Mouse (Mus musculus) heart, embryonic 11.5 days (tissue): ENCODE data around the gene Henmt1. TPM values are rescaled to one million over a fixed set of nuclear protein-coding genes. Genes with fewer than 3 reads are reported as not detected.
A peak's percentile ranks its signal among the peaks of the same experiment; 100 is the strongest.

Experiments
- ATAC-seq: fragments of 200-750 bp; cut with Nextera tagmentation; replicated peaks from 2 replicates; pipeline ENCODE4 v1.8.0; 2017; ENCODE audit warnings: moderate library complexity; ENCODE audit not compliant: insufficient number of reproducible peaks, low FRiP score, low TSS enrichment
- H3K27ac ChIP-seq: fragments of 300-500 bp; sonication (generic); 2 replicates; pipeline ENCODE4 v1.5.1; 2014; ENCODE audit warnings: mild to moderate bottlenecking, low read depth, low read length
- H3K27me3 ChIP-seq: fragments of 300-500 bp; sonication (generic); 2 replicates; pipeline ENCODE4 v1.6.1; 2014; ENCODE audit warnings: mild to moderate bottlenecking, low read length, mixed read lengths; ENCODE audit not compliant: control insufficient read depth, insufficient read depth
- H3K36me3 ChIP-seq: fragments of 300-500 bp; sonication (generic); 2 replicates; pipeline ENCODE4 v1.6.1; 2014; ENCODE audit warnings: mild to moderate bottlenecking, low read length, moderate library complexity, mixed read lengths; ENCODE audit not compliant: control insufficient read depth, insufficient read depth
- H3K4me1 ChIP-seq: fragments of 300-500 bp; sonication (generic); 2 replicates; pipeline ENCODE4 v1.6.1; 2014; ENCODE audit warnings: low read length; ENCODE audit not compliant: control insufficient read depth, insufficient read depth
- H3K4me2 ChIP-seq: fragments of 300-500 bp; sonication (generic); 2 replicates; pipeline ENCODE4 v1.6.1; 2014; ENCODE audit warnings: mild to moderate bottlenecking, moderate library complexity
- H3K4me3 ChIP-seq: fragments of 300-500 bp; sonication (generic); 2 replicates; pipeline ENCODE4 v1.5.1; 2014; ENCODE audit warnings: low read depth, low read length
- H3K9ac ChIP-seq: fragments of 300-500 bp; sonication (generic); 2 replicates; pipeline ENCODE4 v1.6.1; 2014; ENCODE audit warnings: mild to moderate bottlenecking, low read depth, low read length, moderate library complexity
- H3K9me3 ChIP-seq: fragments of 300-500 bp; sonication (generic); replicated peaks from 2 replicates; pipeline ENCODE4 v1.6.1; 2016; ENCODE audit warnings: low read length; ENCODE audit not compliant: control insufficient read depth
- WGBS: fragments of 180-500 bp; shearing (Covaris S2); extraction: QIAGEN DNeasy Blood & Tissue Kit; methylation state at CpG from one replicate; pipeline ENCODE4 v1.1.7; 2014; ENCODE audit not compliant: insufficient replicate concordance; 5-methylcytosine and 5-hydroxymethylcytosine counted together
- polyA plus RNA-seq: library from polyadenylated mRNA; unstranded; fragments of >200 nt; fragmentation: Nextera tagmentation; extraction: Ambion mirVana; gene quantifications from 2 replicates; pipeline ENCODE4 v1.2.1, GENCODE M21; 2014

Gene Henmt1
- polyA plus RNA-seq, 1 experiment from 2014 or later, result 0.16 TPM

DNA sequence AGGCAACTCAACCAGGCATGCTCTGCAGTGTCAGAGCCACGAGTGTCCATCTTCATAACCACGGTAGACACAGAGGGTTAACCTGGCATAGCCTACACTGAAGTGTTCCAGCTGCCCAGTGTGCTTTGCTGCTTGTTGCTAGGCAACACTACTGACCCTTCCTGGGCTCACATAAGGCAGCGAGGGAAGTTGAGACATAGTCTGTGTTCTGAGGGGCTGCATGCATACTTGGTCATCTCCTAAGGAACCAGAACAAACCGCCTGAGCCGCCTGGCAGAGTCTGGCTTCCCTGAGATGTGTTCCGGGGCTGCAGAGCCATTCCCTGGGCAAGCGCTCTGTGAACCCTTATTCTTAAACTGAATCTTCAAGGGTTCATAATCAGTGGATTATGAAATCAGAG, 21.6 kb downstream of the Henmt1 start:
- no peak overlapping the region for H3K27ac ChIP-seq
- 0 out of 2 replicates have a peak overlapping the region, but pooled peaks have one; percentile 3 for H3K9ac ChIP-seq
- H3K9me3 ChIP-seq, result no peaks in the 10 kb centered on the region
- WGBS, result 53% methylated on average over 7 of the region's 7 CpGs
- no peak for ATAC-seq
- H3K36me3 ChIP-seq, result no peaks in the 10 kb centered on the region
- H3K4me1 ChIP-seq, result no peaks in the 10 kb centered on the region; the same call in 1 of the 2 replicates
- H3K4me3 ChIP-seq, result no peak overlapping the region
- H3K4me2 ChIP-seq, result peak overlapping the region; percentile 17
- H3K27me3 ChIP-seq, result no peaks in the 10 kb centered on the region

GRCm38 (mm10) chr3:108961655-108962054, 22.0 kb downstream of the Henmt1 start:
- ATAC-seq, result no peak
- no peaks in the 10 kb centered on the region for H3K9me3 ChIP-seq
- peak overlapping the region; percentile 17; the same call in 1 of the 2 replicates for H3K4me2 ChIP-seq
- 45% methylated on average over 6 of the region's 6 CpGs for WGBS
- H3K36me3 ChIP-seq, result no peaks in the 10 kb centered on the region
- no peak overlapping the region for H3K4me3 ChIP-seq
- H3K4me1 ChIP-seq, result no peaks in the 10 kb centered on the region; the same call in 1 of the 2 replicates
- H3K9ac ChIP-seq, result 0 out of 2 replicates have a peak overlapping the region, but pooled peaks have one; percentile 3
- no peaks in the 10 kb centered on the region for H3K27me3 ChIP-seq
- H3K27ac ChIP-seq, result no peak overlapping the region

- Histone ChIP-seq H3K27ac (no peak overlapping the region), H3K36me3 (no peaks in the 10 kb centered on the region), H3K4me1 (no peaks in the 10 kb centered on the region; the same call in 1 of the 2 replicates), H3K9ac (no peak overlapping the region), H3K4me3 (no peak overlapping the region), H3K9me3 (no peaks in the 10 kb centered on the region), H3K4me2 (no peak overlapping the region), H3K27me3 (no peaks in the 10 kb centered on the region)
- 79% methylated on average over 3 of the region's 3 CpGs for WGBS
- ATAC-seq, result no peak
Measured at GRCm38 (mm10) chr3:108963278-108963677, 23.6 kb downstream of the Henmt1 start.

GRCm38 (mm10) chr3:108963776-108964175, 24.1 kb downstream of the Henmt1 start:
- no peak overlapping the region for H3K4me2 ChIP-seq
- no peaks in the 10 kb centered on the region; the same call in 1 of the 2 replicates for H3K4me1 ChIP-seq
- no peak for ATAC-seq
- WGBS, result 87% methylated on average over 3 of the region's 3 CpGs
- no peaks in the 10 kb centered on the region for H3K36me3 ChIP-seq
- no peaks in the 10 kb centered on the region for H3K27me3 ChIP-seq
- no peaks in the 10 kb centered on the region for H3K9me3 ChIP-seq
- H3K27ac ChIP-seq, result no peak overlapping the region
- H3K4me3 ChIP-seq, result no peak overlapping the region
- no peak overlapping the region for H3K9ac ChIP-seq

DNA sequence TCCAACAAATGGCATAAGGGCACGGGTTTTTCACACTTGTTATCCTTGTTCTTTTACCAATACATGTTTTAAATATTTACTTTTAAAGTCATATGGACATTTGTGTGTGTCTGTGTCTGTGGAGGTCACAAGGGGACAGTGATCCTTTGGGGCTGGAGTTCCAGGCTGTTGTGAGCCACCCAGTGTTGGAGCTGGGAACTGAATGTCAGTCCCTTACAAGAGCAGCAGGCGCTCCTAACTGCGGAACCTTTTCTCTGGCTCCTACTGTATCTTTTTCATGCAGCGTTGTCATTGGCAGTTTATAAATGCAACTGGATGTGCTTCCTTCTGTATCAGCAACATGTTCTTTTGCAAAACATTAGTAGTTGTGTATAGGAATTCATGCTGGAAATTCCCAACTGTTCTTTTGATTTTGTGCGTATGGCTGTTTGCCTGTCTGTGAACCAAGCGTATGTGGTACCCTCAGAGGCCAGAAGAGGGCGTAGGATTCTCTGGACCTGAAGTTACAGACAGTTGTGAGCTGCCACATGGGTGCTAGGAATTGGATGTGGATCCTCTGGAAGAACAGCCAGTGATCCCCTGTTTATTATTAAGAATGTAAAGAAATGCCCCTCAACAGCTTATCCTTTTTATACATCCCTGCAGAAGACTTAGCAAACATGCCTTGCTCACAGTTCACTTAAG, 24.8 kb downstream of the Henmt1 start:
- Histone ChIP-seq H3K4me3 (no peak overlapping the region), H3K4me2 (no peak overlapping the region), H3K4me1 (no peaks in the 10 kb centered on the region; the same call in 1 of the 2 replicates), H3K27me3 (no peaks in the 10 kb centered on the region), H3K9me3 (no peaks in the 10 kb centered on the region), H3K36me3 (no peaks in the 10 kb centered on the region), H3K27ac (no peak overlapping the region), H3K9ac (no peak overlapping the region)
- ATAC-seq, result no peak
- WGBS, result 70% methylated on average over 7 of the region's 7 CpGs

DNA sequence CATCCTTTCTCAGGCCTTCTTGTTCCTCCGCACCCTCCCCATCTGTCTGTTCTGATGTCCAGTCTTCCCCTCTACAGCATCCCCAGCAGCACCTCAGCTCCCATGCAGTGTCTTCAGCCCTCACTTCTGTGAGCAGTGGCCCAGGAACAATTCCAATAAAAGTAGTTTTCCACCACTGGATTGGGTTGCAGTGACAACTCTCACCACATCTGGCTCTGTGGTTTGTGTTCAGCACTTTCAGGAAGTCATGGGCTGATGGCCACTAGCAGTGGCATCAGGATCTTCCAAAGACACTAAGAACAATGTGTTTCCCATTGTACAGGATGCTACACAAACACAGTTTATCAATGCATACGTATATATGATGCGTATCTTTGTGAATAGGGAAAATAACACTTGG, 26.4 kb downstream of the Henmt1 start:
- H3K27ac ChIP-seq, result no peak overlapping the region
- no peaks in the 10 kb centered on the region for H3K9me3 ChIP-seq
- no peak overlapping the region for H3K9ac ChIP-seq
- no peaks in the 10 kb centered on the region; the same call in 1 of the 2 replicates for H3K4me1 ChIP-seq
- H3K27me3 ChIP-seq, result no peaks in the 10 kb centered on the region
- no peak overlapping the region for H3K4me3 ChIP-seq
- WGBS, result 80% methylated on average over 3 of the region's 3 CpGs
- no peak for ATAC-seq
- no peak overlapping the region for H3K4me2 ChIP-seq
- H3K36me3 ChIP-seq, result no peaks in the 10 kb centered on the region

- Histone ChIP-seq H3K27ac (no peak overlapping the region), H3K4me1 (0 out of 2 replicates have a peak, but pooled peaks cover 2% of the 10 kb centered on the region)
Measured at GRCm38 (mm10) chr3:108973980-108974660, 34.4 kb downstream of the Henmt1 start.

DNA sequence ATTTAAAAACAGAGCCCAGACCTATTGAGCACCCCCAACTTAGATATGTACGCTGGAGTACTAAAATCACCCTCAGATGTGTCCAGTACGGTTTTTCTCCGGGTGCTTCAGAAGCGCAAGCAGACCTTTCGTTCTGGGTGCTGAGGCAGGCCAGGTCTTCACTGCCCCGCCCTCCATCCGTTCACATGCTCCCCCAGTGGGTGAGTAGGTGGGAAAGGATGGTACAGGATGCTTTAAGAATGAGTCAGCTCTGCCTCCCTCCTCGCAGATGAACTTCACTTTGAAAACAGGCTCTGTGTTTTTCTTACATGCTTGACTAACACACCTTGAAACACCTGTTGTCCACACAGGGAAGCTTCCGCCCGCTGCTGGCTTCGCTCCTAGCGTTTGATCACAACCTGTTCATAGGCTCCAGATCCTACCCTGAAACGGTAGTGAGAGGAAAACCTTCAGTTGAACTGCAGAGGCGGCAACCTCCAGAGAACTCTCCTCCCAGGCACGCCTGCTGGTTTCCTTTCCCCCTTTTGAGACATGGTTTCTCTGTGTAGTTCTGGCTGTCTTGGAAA, 35.3 kb downstream of the Henmt1 start:
- Histone ChIP-seq H3K4me2 (no peak overlapping the region), H3K36me3 (peaks cover 9% of the 10 kb centered on the region; the same call in 1 of the 2 replicates), H3K27ac (no peak overlapping the region), H3K9ac (no peak overlapping the region), H3K4me1 (0 out of 2 replicates have a peak, but pooled peaks cover 2% of the 10 kb centered on the region), H3K27me3 (no peaks in the 10 kb centered on the region), H3K9me3 (no peaks in the 10 kb centered on the region), H3K4me3 (no peak overlapping the region)
- WGBS, result 81% methylated on average over 15 of the region's 15 CpGs
- no peak for ATAC-seq

More at GRCm38 (mm10) chr3:108973980-108974660, 34.4 kb downstream of the Henmt1 start:
- WGBS, result 65% methylated on average over 13 of the region's 13 CpGs
- H3K4me2 ChIP-seq, result no peak overlapping the region
- peaks cover 4% of the 10 kb centered on the region; the same call in 1 of the 2 replicates for H3K36me3 ChIP-seq
- no peaks in the 10 kb centered on the region for H3K9me3 ChIP-seq
- ATAC-seq, result no peak
- no peaks in the 10 kb centered on the region for H3K27me3 ChIP-seq
- H3K9ac ChIP-seq, result no peak overlapping the region
- no peak overlapping the region for H3K4me3 ChIP-seq
